Mouse (Mus musculus) hematopoietic stem cell, adult 5-6 weeks (primary cell): ENCODE results near the gene Arfgap2. TPM values are rescaled to one million over a fixed set of nuclear protein-coding genes. Genes with fewer than 3 reads are reported as not detected.
A peak's percentile ranks its signal among the peaks of the same experiment; 100 is the strongest.
"Not testable (repeated sequence)": the region's sequence is repeated elsewhere in the genome, so short reads cannot be mapped to it uniquely, and the experiment has no call there.

Source experiments
- ATAC-seq, 2 experiments: fragments of 125-278 bp in 1 of 2; replicated peaks in 1 of 2; 2 replicates each; pipeline ENCODE4 v1.8.0; 2016 to 2017; ENCODE audit warnings: inconsistent platforms in 2 of 2, mild to moderate bottlenecking in 2 of 2, moderate number of reproducible peaks in 2 of 2, low read depth in 1 of 2, moderate TSS enrichment in 1 of 2; ENCODE audit not compliant: low FRiP score in 2 of 2, poor library complexity in 2 of 2, severe bottlenecking in 2 of 2, insufficient read depth in 1 of 2, low TSS enrichment in 1 of 2
- total RNA-seq: library from RNA; stranded (forward); fragments of 172-1452, 232-1000 nt; gene quantifications from 2 replicates; pipeline ENCODE4 v1.2.3, GENCODE M21; 2017

Arfgap2 gene
- total RNA-seq = 32.4 and 47.7 TPM in 2 replicates

GRCm38 (mm10) chr2:91264711-91265681 lies at the start of gene Arfgap2:
TSS of gene Arfgap2 (plus strand) at chr2:91264974.
- ATAC-seq = peak; percentile 99

GRCm38 (mm10) chr2:91217032-91217431 lies 47.7 kb upstream of the Arfgap2 start:
- no peak for ATAC-seq

GRCm38 (mm10) chr2:91220501-91220900 lies 44.3 kb upstream of the Arfgap2 start:
- no peak for ATAC-seq

GRCm38 (mm10) chr2:91223614-91224013 lies 41.2 kb upstream of the Arfgap2 start:
- ATAC-seq = no peak

- no peak for ATAC-seq
These were observed 35.0 kb upstream of the Arfgap2 start for GRCm38 (mm10) chr2:91229735-91230134.

GRCm38 (mm10) chr2:91236601-91237510 lies 27.9 kb upstream of the Arfgap2 start, which contains the start of gene Ddb2:
TSS of gene Ddb2 (minus strand) at chr2:91236982.
- peak; percentile 94 to 98 for ATAC-seq

- not testable (repeated sequence) for ATAC-seq
These were observed 27.2 kb upstream of the Arfgap2 start for GRCm38 (mm10) chr2:91237511-91238080.

- ATAC-seq = no peak
These were observed 22.2 kb upstream of the Arfgap2 start for GRCm38 (mm10) chr2:91242547-91242946.

GRCm38 (mm10) chr2:91243416-91243815 lies 21.4 kb upstream of the Arfgap2 start:
- ATAC-seq = no peak

GRCm38 (mm10) chr2:91244557-91245228 lies 20.1 kb upstream of the Arfgap2 start:
- ATAC-seq = no peak

GRCm38 (mm10) chr2:91248366-91248765 lies 16.4 kb upstream of the Arfgap2 start:
- no peak for ATAC-seq

- ATAC-seq = no peak
These were observed 12.8 kb upstream of the Arfgap2 start for GRCm38 (mm10) chr2:91252001-91252400.

GRCm38 (mm10) chr2:91252512-91252911 lies 12.3 kb upstream of the Arfgap2 start:
- no peak for ATAC-seq

GRCm38 (mm10) chr2:91254725-91255380 lies 9.9 kb upstream of the Arfgap2 start:
- no peak for ATAC-seq

- no peak for ATAC-seq
These were observed 9.1 kb upstream of the Arfgap2 start, which contains the start of gene Pacsin3 for GRCm38 (mm10) chr2:91255661-91256150. TSS of gene Pacsin3 (plus strand) at chr2:91255954.
